Mouse (Mus musculus): ENCODE measurements around the gene Micall2.
"Not testable (repeated sequence)": the region's sequence is repeated elsewhere in the genome, so short reads cannot be mapped to it uniquely, and the experiment has no call there.

The Micall2 gene

DNA sequence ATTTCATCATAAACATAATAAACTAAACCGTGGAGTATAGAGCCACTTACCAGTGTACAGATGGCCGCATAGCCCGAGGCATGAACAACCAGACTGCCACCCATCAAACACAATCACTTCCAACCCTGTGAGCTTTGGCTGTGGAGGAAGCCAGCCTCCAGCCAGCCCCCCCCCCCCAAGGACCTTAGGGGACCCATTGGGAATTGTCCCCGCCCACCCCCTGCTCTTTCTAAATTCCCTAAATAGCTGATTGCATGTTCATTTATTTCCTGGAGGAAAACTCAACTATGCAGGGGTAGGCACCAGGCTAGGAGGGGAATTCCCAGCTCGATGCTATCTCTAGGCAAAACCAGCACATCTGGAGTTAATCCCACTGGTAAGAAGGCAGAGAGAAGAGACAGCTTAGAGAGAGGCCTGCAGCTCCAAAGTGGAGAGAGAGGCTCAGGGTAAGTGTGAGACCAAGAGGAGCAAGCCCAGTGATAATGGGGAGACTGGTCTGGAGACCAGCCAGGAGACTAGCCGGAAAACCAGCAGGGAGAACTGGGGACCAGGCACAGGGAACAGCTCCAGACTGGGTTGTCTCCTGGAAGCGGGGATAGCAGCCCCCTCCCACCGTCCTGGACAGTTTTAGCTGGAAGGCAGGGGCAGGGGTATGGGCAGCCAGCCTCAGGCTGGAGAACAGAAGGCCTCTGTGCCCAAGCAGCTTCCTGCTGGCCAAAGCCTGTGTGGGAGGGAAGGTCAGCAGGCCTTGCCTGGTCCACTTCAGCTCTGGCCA lies 5.2 kb downstream of the Micall2 start:
- DNase-seq (ENCODE audit: low spot score in 2 of 2) = no peak

DNA sequence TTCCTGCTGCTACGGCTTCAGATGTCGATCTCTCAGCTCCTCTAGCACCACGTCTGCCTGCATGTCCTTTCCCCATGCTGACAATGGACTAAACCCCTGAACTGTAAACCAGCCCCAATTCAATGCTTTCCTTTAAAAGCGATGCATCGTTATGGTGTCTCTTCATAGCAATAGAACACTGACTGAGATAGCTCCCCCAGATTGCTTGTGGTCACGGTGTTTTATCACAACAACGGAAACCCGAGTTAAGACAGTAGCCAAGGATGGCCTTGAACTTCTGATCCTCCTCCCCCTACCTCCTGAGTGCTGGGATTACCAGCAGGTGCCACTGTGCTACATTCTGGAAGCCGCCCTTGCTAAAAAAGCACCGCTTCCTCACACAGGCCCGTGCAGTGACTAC lies 8.9 kb downstream of the Micall2 start:
- DNase-seq (ENCODE audit: low spot score in 2 of 2) = no peak

DNA sequence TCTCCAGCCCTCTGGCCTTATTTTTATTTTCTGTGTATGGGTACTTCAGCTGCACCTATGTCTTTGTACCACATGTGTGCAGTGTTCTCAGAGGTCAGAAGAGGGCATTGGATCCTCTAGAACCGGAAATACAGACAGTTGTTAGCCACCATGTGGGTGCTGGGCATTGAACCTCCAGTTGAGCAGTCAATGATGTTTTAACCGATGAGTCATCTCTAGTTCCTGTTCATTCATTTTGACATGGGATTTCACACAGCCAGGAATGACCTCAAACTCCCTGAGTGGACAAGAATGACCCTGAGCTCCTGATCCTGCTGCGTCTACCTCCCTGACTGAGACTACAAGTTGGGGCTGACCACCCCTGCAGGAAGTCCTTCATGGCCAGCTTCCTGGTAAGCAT lies 9.9 kb downstream of the Micall2 start:
- DNase-seq (ENCODE audit: low spot score in 2 of 2) = no peak

DNA sequence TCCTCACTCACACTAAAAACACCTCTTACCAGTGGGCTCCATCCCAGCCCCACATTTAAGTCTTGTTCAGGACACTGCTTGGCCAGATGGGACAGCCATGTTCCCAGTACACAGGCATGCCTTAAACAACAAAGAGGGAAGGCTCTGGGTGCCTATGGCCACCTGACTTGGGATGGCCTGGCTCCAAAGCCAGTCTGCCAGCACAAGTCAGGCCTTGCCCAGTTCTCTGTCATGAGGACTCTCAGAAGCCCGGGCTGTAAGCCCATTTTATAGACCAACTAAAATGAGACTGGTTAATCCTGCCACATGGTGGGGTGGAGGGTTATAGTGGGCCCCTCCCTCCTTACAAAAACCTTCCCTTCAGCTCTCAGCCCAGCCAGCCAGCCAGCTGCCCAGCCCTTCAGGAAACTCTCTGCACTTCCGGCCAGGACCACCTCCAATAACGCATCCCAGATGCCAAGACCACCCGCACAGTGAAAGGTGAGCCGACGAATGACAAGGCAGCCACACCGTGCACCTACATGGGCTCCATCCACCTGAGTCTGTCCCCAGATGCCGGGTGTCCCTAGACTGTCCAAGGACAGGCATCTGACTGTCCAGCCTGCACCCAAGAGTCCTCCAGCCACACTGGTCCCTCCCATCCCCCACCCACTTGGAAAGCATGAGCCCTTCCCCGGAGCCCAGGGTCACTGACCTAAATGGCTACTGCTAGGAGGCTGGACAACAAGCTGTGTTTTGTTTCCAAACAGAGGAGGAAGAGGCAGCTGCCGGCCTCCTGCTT lies 11.6 kb downstream of the Micall2 start:
- no peak for DNase-seq (ENCODE audit: low spot score in 2 of 2)

DNA sequence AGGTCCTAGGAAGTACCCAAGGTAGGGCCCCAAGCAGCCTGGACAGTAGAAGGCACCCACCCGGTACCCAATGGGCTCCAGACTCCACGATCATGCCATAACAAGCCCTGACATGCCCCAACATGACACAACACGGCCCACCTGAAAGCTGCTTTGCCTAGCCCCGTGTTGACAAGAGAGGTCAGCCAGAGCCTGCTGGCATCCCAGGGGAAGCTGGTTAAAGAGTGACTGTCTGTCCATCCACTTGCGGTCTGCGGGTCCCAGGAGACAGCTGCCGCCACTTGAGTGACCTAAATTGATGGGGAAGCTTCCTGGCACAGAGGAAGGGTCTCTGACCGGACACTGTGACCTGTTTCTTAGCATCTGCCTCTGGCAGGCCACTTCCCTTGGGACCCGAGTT lies 13.0 kb downstream of the Micall2 start:
- DNase-seq (ENCODE audit: low spot score in 2 of 2) = no peak

DNA sequence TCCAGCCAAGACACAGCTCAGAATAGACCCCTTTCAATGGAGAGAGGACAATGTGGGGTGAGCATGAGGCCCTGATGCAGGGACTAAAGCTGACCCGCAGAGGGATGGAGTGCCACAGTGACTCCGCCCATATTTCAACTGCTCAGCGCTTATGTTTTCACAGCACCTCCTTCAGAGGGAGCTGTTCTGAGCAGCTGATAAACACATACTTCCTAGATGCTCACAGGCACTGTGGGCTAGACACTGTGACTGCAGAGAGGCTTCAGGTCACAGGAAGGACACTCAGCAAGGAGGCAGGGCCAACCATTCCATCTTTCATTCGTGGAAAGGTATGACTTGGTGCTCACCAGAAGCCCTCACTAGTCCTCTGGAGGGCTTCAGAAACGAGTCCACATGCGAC lies 13.4 kb downstream of the Micall2 start:
- no peak for DNase-seq (ENCODE audit: low spot score in 2 of 2)

DNA sequence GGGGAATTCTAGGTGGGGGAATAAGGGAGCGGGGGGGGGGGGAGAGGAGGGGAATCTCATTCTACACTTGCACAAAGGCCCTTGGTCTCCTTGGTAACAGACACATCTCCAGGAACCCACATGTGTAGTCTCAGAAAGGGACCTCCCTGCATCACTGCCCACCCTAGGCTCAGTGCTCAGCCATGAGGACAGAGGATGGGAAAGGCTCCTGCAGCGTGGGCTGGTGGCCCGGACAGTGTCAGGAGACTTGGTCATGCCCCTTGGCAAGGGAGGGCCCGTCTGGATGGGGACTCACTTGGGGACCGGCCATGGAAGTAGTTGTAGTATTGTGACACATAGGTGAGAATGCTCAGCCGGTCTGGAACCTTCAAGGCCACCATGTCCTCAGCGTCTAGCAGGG lies 17.2 kb downstream of the Micall2 start:
- DNase-seq (ENCODE audit: low spot score in 2 of 2) = no peak

DNA sequence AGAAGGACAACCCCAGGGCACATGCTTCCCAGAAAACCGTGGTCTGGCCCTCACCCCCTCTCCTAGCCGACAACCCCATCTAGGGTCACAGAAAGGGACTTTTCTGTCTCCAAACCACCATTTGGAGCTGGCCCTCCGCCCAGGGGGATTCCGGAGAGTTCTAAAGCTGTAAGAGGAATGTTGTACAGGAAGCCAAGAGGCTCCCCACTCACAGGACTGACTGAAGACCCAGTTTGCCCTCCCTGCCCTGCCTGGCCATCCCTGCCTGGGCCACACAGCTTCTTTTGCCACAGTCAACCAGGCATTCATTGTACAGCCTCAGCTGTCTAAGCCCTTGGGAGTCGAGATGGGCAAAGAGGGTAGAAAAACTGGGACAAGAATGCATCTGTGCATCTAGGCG lies 17.6 kb downstream of the Micall2 start:
- peak in 1 of 2 experiments; percentile 36 for DNase-seq (ENCODE audit: low spot score in 2 of 2)

DNA sequence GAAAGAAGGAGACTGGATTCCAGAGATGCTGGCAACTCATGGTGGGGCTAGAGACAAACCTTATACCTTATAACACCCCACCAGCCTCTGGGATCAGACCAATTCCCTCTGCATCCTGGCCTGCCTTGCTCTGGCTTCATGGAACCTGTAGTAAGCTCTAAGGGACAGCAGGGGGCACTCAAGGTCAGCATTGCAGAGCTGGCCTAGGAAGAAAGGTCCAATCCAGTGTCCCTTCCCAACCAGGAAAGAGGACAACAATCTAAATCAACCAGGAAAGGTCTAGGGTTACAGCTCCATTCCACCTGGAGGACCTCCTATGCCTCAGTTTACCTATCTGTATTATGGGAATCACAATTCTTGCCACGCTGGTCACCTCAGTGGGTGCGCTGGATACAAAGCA lies 18.4 kb downstream of the Micall2 start:
- DNase-seq (ENCODE audit: low spot score in 2 of 2) = no peak

DNA sequence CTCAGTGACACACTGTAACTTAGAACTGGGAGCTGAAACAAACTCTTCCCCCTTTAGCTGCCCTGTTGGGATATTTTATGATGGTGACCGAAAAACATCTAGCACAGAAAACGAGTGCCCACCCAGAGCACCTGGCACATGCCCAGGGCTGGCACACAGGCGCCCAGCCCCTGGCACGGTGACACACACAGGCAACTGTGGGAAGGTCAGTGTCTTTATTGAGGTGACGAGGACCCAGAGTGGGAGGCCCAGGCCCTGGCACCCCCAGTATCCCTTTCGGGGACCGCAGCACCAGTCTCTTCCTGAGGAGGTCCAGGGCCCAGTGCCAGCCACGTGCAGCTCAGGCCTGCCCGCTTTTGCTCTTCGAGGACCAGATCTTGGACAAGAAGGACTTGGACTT lies 29.6 kb downstream of the Micall2 start:
- no peak for DNase-seq (ENCODE audit: low spot score in 2 of 2)

DNA sequence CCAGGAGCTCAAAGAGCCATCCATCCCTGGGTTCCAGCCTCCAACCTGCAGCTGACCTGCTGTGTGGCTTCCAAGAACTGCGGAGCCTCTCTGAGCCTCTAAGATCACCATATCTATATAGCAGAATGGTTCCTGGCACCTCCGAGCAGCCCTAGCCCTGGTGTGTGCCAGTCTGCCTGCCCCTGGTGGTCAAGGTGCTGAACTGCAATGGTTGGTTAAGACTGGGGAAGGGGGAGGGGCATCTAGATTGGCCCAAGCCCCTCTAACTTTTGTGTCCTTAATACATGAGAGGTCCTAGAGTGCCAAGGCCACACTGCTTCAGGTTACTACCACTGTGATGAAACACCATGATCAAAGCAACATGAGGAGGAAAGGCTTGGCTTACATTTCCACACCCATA lies 33.2 kb downstream of the Micall2 start:
- no peak for DNase-seq (ENCODE audit: low spot score in 2 of 2)

DNA sequence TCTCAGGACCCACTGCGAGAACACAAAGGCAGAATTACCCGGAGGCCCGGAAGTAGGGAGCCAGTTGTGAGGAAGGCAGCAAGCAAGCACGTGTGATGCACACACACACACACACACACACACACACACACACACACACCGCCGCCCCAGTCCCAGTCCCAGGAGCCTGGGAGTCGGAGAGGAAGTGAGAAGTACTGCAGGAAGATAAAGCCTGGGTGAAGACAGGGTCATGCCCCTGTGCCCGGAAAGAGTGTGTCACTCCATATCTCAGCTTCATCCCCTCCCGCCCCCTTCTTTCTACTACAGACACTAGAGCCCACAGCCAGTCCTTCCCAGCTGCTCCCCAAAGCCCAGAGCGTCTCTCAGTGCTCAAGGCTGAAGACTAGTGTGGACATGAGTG lies 33.9 kb downstream of the Micall2 start:
- no peak for DNase-seq (ENCODE audit: low spot score in 2 of 2)

DNA sequence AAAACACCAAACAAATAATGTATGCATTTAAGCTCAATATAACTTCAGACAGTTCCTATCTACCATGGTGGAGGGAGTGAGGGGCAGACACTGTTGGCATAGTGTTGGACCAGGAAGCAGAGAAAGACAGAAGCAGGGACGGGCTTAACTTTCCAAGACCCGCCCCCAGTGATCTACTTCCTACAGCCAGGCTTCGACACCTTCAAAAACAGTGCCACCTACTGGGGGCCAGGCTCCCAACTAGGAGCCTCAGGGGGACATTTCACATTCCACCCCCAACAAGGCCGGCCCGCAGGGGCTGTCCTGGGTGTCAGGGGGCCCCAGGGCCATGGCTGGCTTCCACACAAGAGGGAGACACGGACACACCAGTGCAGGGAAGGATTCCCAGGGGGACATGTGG lies 39.2 kb downstream of the Micall2 start:
- DNase-seq (ENCODE audit: low spot score in 2 of 2) = no peak

DNA sequence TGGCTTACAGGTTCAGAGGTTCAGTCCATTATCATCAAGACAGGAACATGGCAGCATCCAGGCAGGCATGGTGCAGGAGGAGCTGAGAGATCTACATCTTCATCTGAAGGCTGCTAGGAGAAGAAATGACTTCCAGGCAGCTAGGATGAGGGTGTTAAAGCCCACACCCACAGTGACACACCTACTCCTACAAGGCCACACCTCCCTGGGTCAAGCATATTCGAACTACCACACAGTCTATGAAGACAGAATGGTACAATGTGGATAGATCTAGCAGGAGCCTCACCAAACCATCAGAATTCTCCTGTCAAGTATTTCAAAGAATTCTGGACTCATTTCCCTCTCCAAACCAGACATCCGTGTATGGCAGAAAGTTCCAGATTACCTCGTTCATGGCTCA lies 40.3 kb downstream of the Micall2 start:
- DNase-seq (ENCODE audit: low spot score in 2 of 2) = not testable (repeated sequence)

DNA sequence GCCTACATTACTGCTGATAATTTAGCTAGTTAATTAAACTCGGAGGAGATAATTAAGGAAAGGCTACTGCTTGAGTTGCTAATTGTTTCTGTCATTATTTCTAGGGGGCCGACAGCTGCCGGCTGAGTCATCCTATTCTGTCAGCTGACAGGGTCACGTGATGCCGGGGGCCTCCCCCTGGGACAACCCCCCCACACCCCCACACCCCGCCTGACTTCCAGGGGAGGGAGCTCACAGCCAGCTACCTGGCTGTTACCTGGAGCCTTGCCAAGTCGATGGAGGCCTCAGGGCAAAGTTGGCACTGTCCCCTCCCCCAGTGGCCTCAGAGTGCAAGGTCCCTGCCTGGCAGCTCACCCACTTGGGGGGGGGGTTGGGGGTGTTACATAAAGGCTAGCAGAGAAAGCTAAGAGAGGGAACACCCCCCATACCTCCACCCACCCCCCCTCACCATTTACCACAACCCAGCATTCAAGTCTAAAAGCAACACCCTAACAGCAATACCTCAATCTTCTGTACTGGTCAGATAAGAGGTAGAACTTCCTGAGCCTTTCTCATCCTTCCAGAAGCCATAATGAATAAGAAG lies 41.1 kb downstream of the Micall2 start:
- no peak for DNase-seq (ENCODE audit: low spot score in 2 of 2)

DNA sequence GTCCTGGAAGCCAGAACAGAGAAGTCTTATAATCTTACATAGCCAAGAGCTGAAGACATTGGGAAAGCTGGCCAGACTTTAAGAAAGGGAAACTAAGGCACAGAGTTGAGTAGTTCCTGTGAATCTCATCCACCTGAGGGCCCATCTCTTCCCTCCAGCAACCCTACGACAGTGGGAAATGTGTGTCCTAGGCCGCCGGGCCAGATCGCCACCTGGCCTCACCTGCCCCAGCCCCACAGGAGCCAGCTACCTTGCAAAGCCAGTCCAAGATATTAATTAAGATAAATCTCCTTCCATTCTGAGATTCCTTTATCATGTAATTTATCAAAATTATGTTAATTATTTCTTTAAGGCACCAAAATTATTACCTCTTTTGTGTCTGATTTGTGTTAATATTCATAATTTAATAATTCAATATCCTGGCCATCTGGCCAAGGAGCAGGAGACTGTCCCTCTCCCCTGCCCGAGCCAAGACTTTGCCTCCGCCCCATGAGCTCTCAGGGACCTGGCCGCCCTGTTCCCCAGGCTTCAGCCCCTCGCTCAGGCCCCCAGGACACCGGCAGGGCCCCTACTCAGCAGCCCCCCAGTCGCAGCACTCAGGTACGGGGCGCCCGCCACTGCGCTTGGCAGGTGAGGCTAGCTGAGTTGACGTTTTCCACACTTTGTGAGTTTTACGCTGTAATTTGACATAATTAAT lies 41.7 kb downstream of the Micall2 start:
- DNase-seq (ENCODE audit: low spot score in 2 of 2) = no peak

DNA sequence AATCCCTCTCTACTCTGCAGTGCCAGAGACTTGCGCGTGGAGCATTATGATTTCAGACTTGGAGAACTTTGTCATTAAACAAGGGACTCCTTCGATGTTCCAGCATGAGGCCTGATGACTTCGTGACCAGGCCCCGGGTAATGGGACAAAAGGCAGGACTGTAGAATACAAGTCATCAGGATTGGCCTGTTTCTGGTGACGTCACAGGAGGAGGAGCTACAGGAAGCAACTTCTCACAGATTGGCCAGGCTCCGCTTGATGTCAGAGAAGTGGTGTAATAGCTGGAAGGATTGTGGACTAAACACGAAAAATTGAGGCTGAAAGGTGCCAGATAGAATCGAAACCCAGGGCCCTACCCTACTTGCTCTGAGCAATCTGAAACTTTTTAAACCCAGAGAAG lies 45.3 kb downstream of the Micall2 start:
- DNase-seq (ENCODE audit: low spot score in 2 of 2) = no peak

DNA sequence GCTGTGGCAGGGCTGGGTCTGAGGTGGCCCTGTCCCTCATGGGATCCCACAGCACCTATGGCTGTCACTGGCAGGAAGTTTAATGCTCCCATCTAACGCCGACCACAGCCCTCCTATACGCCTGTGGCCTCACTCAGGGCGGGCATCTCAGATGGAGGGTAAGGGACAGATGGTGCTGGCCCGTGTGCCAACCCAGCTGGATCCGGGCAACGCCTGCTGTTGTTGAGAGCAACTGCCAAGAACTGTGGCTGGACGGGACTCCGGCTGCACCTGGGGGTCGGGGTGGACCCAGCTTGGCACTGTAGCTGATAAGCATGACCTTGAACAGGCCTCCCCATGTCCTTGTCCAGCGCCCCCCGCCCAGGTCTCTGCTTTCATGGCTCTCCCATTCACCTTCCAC lies 47.8 kb downstream of the Micall2 start:
- DNase-seq (ENCODE audit: low spot score in 2 of 2) = no peak

DNA sequence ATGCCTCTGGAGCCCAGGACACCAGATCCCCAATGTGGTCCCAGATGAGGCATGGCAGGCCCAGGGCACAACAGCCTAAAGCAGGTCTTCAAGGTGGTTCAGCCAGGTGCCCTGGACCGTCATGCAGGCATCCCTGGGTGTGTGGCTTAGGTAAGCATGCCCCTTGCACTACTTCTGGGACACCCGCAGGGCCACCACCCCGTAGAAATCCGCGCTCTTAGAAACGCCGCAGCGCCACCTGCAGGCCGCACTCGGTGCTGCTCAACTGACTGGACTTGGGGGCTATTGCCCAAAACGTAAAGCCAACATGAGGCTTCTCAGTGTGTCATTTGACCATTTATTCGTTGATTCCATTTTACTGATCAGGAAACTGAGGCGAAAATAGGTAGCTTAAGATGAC lies 48.5 kb downstream of the Micall2 start:
- DNase-seq (ENCODE audit: low spot score in 2 of 2) = no peak

DNA sequence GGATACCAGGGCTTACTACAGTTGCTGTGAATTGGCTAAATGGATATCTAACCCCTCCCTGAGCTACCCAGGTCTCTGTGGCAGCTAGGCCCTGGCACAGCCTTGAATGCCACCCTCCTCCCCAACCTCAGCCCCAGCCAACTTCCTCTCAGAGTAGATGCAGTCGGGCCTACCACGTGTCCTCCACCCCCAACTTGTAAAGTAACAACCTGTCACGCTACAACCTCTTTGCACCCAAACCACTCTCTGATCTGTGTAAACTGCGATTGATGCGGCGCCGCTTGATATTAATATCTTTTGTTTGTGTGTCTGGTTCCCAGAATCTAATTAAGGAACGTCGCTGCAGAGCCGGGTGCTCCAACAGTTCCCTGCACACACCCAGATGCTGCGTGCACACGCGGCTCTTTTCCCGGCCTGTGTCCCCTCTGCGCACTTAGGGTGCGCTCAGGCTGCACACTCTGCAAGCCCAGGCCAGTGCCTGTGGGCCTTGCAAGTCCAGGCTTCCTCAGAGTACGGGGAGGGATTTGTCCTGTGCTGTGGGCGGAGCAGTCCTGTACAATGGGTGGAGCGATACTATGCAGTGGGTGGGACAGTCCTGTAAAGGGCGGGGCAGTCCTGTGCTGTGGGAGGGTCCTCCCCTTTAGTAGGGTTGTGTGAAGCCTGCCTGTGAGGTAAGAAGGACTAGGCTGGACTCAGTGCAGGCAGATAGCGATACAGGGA lies 49.4 kb downstream of the Micall2 start:
- peak in 1 of 2 experiments; percentile 9 for DNase-seq (ENCODE audit: low spot score in 2 of 2)

DNA sequence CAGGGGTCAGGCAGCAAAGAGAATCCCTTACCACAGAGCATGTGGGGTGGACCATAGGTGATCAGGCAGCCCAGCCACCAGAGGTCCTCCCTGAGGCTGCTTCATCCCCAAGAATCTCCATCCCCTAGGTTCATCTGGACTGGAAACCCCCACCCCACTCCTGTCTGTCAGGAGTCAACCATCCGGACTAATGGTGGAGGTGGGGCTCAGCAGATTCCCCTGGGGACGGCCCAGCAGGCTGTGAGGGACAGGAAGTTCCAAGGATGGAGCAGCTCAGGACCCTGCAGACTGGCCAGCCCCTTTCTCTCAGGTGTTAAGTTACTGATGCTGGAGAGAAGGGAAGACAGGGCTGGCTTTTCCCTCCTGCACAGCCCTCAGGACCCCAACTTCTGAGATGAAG lies 52.9 kb downstream of the Micall2 start:
- no peak for DNase-seq (ENCODE audit: low spot score in 2 of 2)

DNA sequence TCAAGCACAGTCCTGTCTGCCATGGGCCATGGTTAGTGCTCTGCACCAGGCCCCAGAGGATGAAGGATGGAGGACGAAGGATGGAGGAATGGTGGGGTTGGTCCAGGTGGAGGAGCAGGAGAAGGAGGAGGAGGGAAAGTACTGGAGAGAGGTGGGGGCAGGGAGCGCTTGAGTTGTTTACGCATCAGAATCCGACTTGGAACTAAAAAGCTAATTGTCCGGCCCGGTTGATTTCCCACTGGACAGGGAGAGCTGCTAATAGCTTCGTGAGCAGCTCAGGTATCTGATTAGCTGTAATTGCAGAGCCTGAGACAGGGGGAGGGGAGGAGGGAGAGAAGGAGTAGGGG lies 53.5 kb downstream of the Micall2 start:
- no peak for DNase-seq (ENCODE audit: low spot score in 2 of 2)

Data from spleen, postnatal 36 days (tissue).